Mouse (Mus musculus): Measurements from ENCODE around the gene 4921539E11Rik. TPM values are rescaled to one million over a fixed set of nuclear protein-coding genes. Genes with fewer than 3 reads are reported as not detected.

4921539E11Rik gene
- total RNA-seq, 2 experiments from 2014 or later = not detected

GRCm38 (mm10) chr4:103247249-103247648, 43.4 kb downstream of the 4921539E11Rik start:
- intact Hi-C loops (cut with DNase I) = no loop called here
- no peak for DNase-seq

GRCm38 (mm10) chr4:103232156-103232555, 58.5 kb downstream of the 4921539E11Rik start:
- intact Hi-C loops (cut with DNase I) = no loop called here

GRCm38 (mm10) chr4:103222854-103223253, 67.8 kb downstream of the 4921539E11Rik start:
- intact Hi-C loops (cut with DNase I) = no loop called here
- no peak for DNase-seq

More at GRCm38 (mm10) chr4:103232156-103232555, 58.5 kb downstream of the 4921539E11Rik start:
- DNase-seq = no peak

- no peak for DNase-seq
- intact Hi-C loops (cut with DNase I) = no loop called here
These were observed 68.9 kb downstream of the 4921539E11Rik start for GRCm38 (mm10) chr4:103221789-103222188.

GRCm38 (mm10) chr4:103219011-103219410, 71.7 kb downstream of the 4921539E11Rik start:
- intact Hi-C loops (cut with DNase I) = loop anchor here (5.0 kb wide), 1 partner anchor 107 kb away; the partner anchor contains the start of genes Mier1 and Wdr78
- DNase-seq = no peak

GRCm38 (mm10) chr4:103216046-103216445, 74.6 kb downstream of the 4921539E11Rik start:
- intact Hi-C loops (cut with DNase I) = loop anchor here (5.0 kb wide), 1 partner anchor 104 kb away; the partner anchor contains the start of genes Mier1 and Wdr78

GRCm38 (mm10) chr4:103214925-103215820, 75.5 kb downstream of the 4921539E11Rik start, which contains the start of gene Slc35d1:
Gene Slc35d1, minus strand, starts transcription at chr4:103215164.
- DNase-seq = peak; percentile 69 to 70
- intact Hi-C loops (cut with DNase I) = loop anchor here (5.0 kb wide), 1 partner anchor 103 kb away; the partner anchor contains the start of genes Mier1 and Wdr78

More at GRCm38 (mm10) chr4:103216046-103216445, 74.6 kb downstream of the 4921539E11Rik start:
- no peak for DNase-seq

- DNase-seq = peak; percentile 61 to 65
- intact Hi-C loops (cut with DNase I) = no loop called here
These were observed 76.2 kb downstream of the 4921539E11Rik start for GRCm38 (mm10) chr4:103214498-103214924.

- intact Hi-C loops (cut with DNase I) = no loop called here
- DNase-seq = no peak
These were observed 76.7 kb downstream of the 4921539E11Rik start for GRCm38 (mm10) chr4:103213859-103214497.

- DNase-seq = no peak
- intact Hi-C loops (cut with DNase I) = no loop called here
These were observed 82.1 kb downstream of the 4921539E11Rik start for GRCm38 (mm10) chr4:103208553-103208952.

- intact Hi-C loops (cut with DNase I) = no loop called here
- DNase-seq = no peak
These were observed 87.0 kb downstream of the 4921539E11Rik start for GRCm38 (mm10) chr4:103203646-103204045.

- intact Hi-C loops (cut with DNase I) = no loop called here
- DNase-seq = no peak
These were observed 90.6 kb downstream of the 4921539E11Rik start for GRCm38 (mm10) chr4:103200046-103200445.

GRCm38 (mm10) chr4:103199086-103199485, 91.6 kb downstream of the 4921539E11Rik start:
- no peak for DNase-seq
- intact Hi-C loops (cut with DNase I) = no loop called here

GRCm38 (mm10) chr4:103197401-103197800, 93.3 kb downstream of the 4921539E11Rik start:
- intact Hi-C loops (cut with DNase I) = no loop called here
- DNase-seq = no peak

- intact Hi-C loops (cut with DNase I) = no loop called here
- no peak for DNase-seq
These were observed 98.2 kb downstream of the 4921539E11Rik start for GRCm38 (mm10) chr4:103192421-103192820.

- DNase-seq = no peak
- intact Hi-C loops (cut with DNase I) = no loop called here
These were observed 101.7 kb downstream of the 4921539E11Rik start for GRCm38 (mm10) chr4:103188786-103189640.
